Mouse (Mus musculus) T-cell, adult 2 months (primary cell): ENCODE measurements at regions not wholly inside any gene's neighbourhood (a gene's known extent, or its start where the extent isn't known, plus 50 kb on each side); places are given as distances from the start of the nearest gene placed in this dataset.

Experiments
- DNase-seq: peaks from one replicate; pipeline ENCODE4 v3.0.0; 2022; ENCODE audit warnings: low spot score

- DNase-seq = no peak
Observed at GRCm38 (mm10) chr3:149105709-149106450, 115.5 kb upstream of the Adgrl2 start.

- DNase-seq = no peak
Observed at GRCm38 (mm10) chr3:149105181-149105580, 114.8 kb upstream of the Adgrl2 start.

- DNase-seq = no peak
Observed at GRCm38 (mm10) chr3:149104080-149104479, 113.7 kb upstream of the Adgrl2 start.

- no peak for DNase-seq
Observed at GRCm38 (mm10) chr3:149103469-149103868, 113.1 kb upstream of the Adgrl2 start.

- DNase-seq = no peak
Observed at GRCm38 (mm10) chr3:149102846-149103245, 112.5 kb upstream of the Adgrl2 start.

GRCm38 (mm10) chr3:149101785-149102184, 111.4 kb upstream of the Adgrl2 start:
- no peak for DNase-seq

- DNase-seq = no peak
Observed at GRCm38 (mm10) chr3:149098764-149099163, 108.4 kb upstream of the Adgrl2 start.

- DNase-seq = no peak
Observed at GRCm38 (mm10) chr3:149097026-149097425, 106.7 kb upstream of the Adgrl2 start.

GRCm38 (mm10) chr3:149092649-149093048, 102.3 kb upstream of the Adgrl2 start:
- no peak for DNase-seq

- no peak for DNase-seq
Observed at GRCm38 (mm10) chr3:149090103-149090502, 99.7 kb upstream of the Adgrl2 start.

- DNase-seq = no peak
Observed at GRCm38 (mm10) chr3:149088621-149089128, 98.3 kb upstream of the Adgrl2 start.

- no peak for DNase-seq
Observed at GRCm38 (mm10) chr3:149087488-149087887, 97.1 kb upstream of the Adgrl2 start.

GRCm38 (mm10) chr3:149086704-149087103, 96.3 kb upstream of the Adgrl2 start:
- DNase-seq = no peak

GRCm38 (mm10) chr3:149086086-149086485, 95.7 kb upstream of the Adgrl2 start:
- DNase-seq = no peak

- no peak for DNase-seq
Observed at GRCm38 (mm10) chr3:149084861-149085598, 94.7 kb upstream of the Adgrl2 start.

- DNase-seq = no peak
Observed at GRCm38 (mm10) chr3:149083391-149083790, 93.0 kb upstream of the Adgrl2 start.

- no peak for DNase-seq
Observed at GRCm38 (mm10) chr3:149078881-149079280, 88.5 kb upstream of the Adgrl2 start.

GRCm38 (mm10) chr3:149076928-149077551, 86.7 kb upstream of the Adgrl2 start:
- no peak for DNase-seq

- DNase-seq = no peak
Observed at GRCm38 (mm10) chr3:149075488-149075851, 85.1 kb upstream of the Adgrl2 start.

- no peak for DNase-seq
Observed at GRCm38 (mm10) chr3:149074658-149075487, 84.5 kb upstream of the Adgrl2 start.

- DNase-seq = no peak
Observed at GRCm38 (mm10) chr3:149070201-149070600, 79.8 kb upstream of the Adgrl2 start.

- DNase-seq = no peak
Observed at GRCm38 (mm10) chr3:149069436-149069835, 79.1 kb upstream of the Adgrl2 start.
